Mouse (Mus musculus) embryonic facial prominence, embryonic 11.5 days (tissue): ENCODE measurements at regions not wholly inside any gene's neighbourhood (a gene's known extent, or its start where the extent isn't known, plus 50 kb on each side); places are given as distances from the start of the nearest gene placed in this dataset. TPM values are rescaled to one million over a fixed set of nuclear protein-coding genes. Genes with fewer than 3 reads are reported as not detected.

Experiments
- ATAC-seq: fragments of 200-750 bp; cut with Nextera tagmentation; replicated peaks from 2 replicates; pipeline ENCODE4 v1.8.0; 2017; ENCODE audit warnings: low read depth; ENCODE audit not compliant: insufficient number of reproducible peaks, low FRiP score, low TSS enrichment
- DNase-seq: peaks from one replicate; pipeline ENCODE4 v3.0.0-alpha.2; 2015; ENCODE audit warnings: low spot score
- H3K27ac ChIP-seq: fragments of 300-500 bp; sonication (generic); replicated peaks from 2 replicates; pipeline ENCODE4 v1.5.1; 2014; ENCODE audit warnings: mild to moderate bottlenecking, low read depth, low read length, control low read depth
- H3K27me3 ChIP-seq: fragments of 300-500 bp; sonication (generic); 2 replicates; pipeline ENCODE4 v1.6.1; 2014; ENCODE audit warnings: mild to moderate bottlenecking, low read length, moderate library complexity, mixed read lengths; ENCODE audit not compliant: control insufficient read depth, insufficient read depth
- H3K36me3 ChIP-seq: fragments of 300-500 bp; sonication (generic); replicated peaks from 2 replicates; pipeline ENCODE4 v1.6.1; 2014; ENCODE audit warnings: low read depth, mild to moderate bottlenecking, low read length, moderate library complexity, mixed read lengths; ENCODE audit not compliant: control insufficient read depth, insufficient read depth
- H3K4me1 ChIP-seq: fragments of 300-500 bp; sonication (generic); 2 replicates; pipeline ENCODE4 v1.6.1; 2014; ENCODE audit warnings: low read length, mixed read lengths; ENCODE audit not compliant: control insufficient read depth, insufficient read depth
- H3K4me2 ChIP-seq: fragments of 300-500 bp; sonication (generic); 2 replicates; pipeline ENCODE4 v1.6.1; 2014; ENCODE audit warnings: low read depth, mild to moderate bottlenecking, control low read depth, low read length, moderate library complexity
- H3K4me3 ChIP-seq: fragments of 300-500 bp; sonication (generic); 2 replicates; pipeline ENCODE4 v1.5.1; 2014; ENCODE audit warnings: low read depth, low read length, control low read depth
- H3K9ac ChIP-seq: fragments of 300-500 bp; sonication (generic); replicated peaks from 2 replicates; pipeline ENCODE4 v1.6.1; 2014; ENCODE audit warnings: mild to moderate bottlenecking, control low read depth, low read length
- H3K9me3 ChIP-seq: fragments of 300-500 bp; sonication (generic); replicated peaks from 2 replicates; pipeline ENCODE4 v1.6.1; 2016; ENCODE audit warnings: mild to moderate bottlenecking, low read length, inconsistent platforms, mixed read lengths; ENCODE audit not compliant: control insufficient read depth
- WGBS: fragments of 180-500 bp; shearing (Covaris S2); extraction: QIAGEN DNeasy Blood & Tissue Kit; methylation state at CpG from one replicate; pipeline ENCODE4 v1.1.7; 2014; 5-methylcytosine and 5-hydroxymethylcytosine counted together
- microRNA-seq: library from miRNA; unstranded; fragments of <30 nt; microRNA quantifications from one replicate; pipeline ENCODE4, GENCODE M21; 2016; ENCODE audit warnings: borderline number of aligned reads

GRCm38 (mm10) chr3:46828676-46829075 is 380.7 kb upstream of the Pabpc4l start:
- Histone ChIP-seq H3K4me2 (no peak overlapping the region), H3K27ac (no peak overlapping the region), H3K4me1 (no peaks in the 10 kb centered on the region), H3K36me3 (no peaks in the 10 kb centered on the region), H3K9me3 (no peaks in the 10 kb centered on the region), H3K4me3 (no peak overlapping the region), H3K27me3 (no peaks in the 10 kb centered on the region), H3K9ac (no peak overlapping the region)
- 73% methylated on average over 3 of the region's 3 CpGs for WGBS
- DNase-seq: no peak
- no peak for ATAC-seq

Small RNA genes lying in the stretch of these regions (microRNA-seq; reads per million reads assigned to microRNA genes)
- gene Mir6379: not detected
